Mouse (Mus musculus) CH12.LX (cell line): Measurements from ENCODE around the gene Ugt1a10. TPM values are rescaled to one million over a fixed set of nuclear protein-coding genes. Genes with fewer than 3 reads are reported as not detected.
"Not testable (repeated sequence)": the region's sequence is repeated elsewhere in the genome, so short reads cannot be mapped to it uniquely, and the experiment has no call there.

Experiments used
- DNase-seq: peaks from one replicate; pipeline ENCODE4 v3.0.0-alpha.2; 2013; ENCODE audit errors: extremely low read depth
- H3K27ac ChIP-seq: 2 replicates; pipeline ENCODE4 v1.5.1; 2012; ENCODE audit warnings: low read depth, mild to moderate bottlenecking, control low read depth, moderate library complexity; ENCODE audit not compliant: insufficient read depth
- H3K27me3 ChIP-seq: replicated peaks from 2 replicates; pipeline ENCODE3; 2012; ENCODE audit warnings: inconsistent platforms
- H3K36me3 ChIP-seq, 2 experiments: replicated peaks in 1 of 2; 2 replicates each; pipeline versions ENCODE3 to v1.6.1; 2012; ENCODE audit warnings: inconsistent platforms in 1 of 2, low read length in 1 of 2, mild to moderate bottlenecking in 1 of 2, mixed read lengths in 1 of 2, moderate library complexity in 1 of 2; ENCODE audit not compliant: control insufficient read depth in 1 of 2, insufficient read depth in 1 of 2
- H3K4me1 ChIP-seq, 2 experiments: 2 replicates each; pipeline ENCODE4 v1.6.1; 2012; ENCODE audit warnings: inconsistent platforms in 1 of 2, moderate library complexity in 1 of 2; ENCODE audit not compliant: insufficient read depth in 2 of 2, control insufficient read depth in 1 of 2
- H3K4me2 ChIP-seq: 2 replicates; pipeline ENCODE4 v1.6.1; 2012; ENCODE audit warnings: low read depth, mild to moderate bottlenecking, control low read depth; ENCODE audit not compliant: poor library complexity, insufficient read depth, severe bottlenecking
- H3K4me3 ChIP-seq, 3 experiments: fragments of 150-350 bp in 1 of 3; sonication (generic) in 1 of 3; replicated peaks in 1 of 3; 2 replicates each; pipeline versions ENCODE3 to v1.5.1; 2011 to 2012; ENCODE audit warnings: low read depth in 2 of 3, low read length in 2 of 3, mild to moderate bottlenecking in 2 of 3, moderate library complexity in 2 of 3, control low read depth in 1 of 3, improper control_type of control experiment in 1 of 3, inconsistent platforms in 1 of 3, mixed read lengths in 1 of 3; ENCODE audit not compliant: poor library complexity in 1 of 3
- H3K79me2 ChIP-seq: replicated peaks from 2 replicates; pipeline ENCODE4 v1.6.1; 2012; ENCODE audit warnings: mild to moderate bottlenecking, moderate library complexity; ENCODE audit not compliant: control insufficient read depth, poor library complexity, insufficient read depth, severe bottlenecking; ENCODE audit errors: extremely low read depth
- H3K9ac ChIP-seq: 2 replicates; pipeline ENCODE4 v1.6.1; 2012; ENCODE audit warnings: low read depth, mild to moderate bottlenecking, control low read depth, moderate library complexity; ENCODE audit not compliant: insufficient read depth
- H3K9me3 ChIP-seq: replicated peaks from 2 replicates; pipeline ENCODE3; 2012; ENCODE audit warnings: low read length, inconsistent platforms, mixed read lengths
- BHLHE40 ChIP-seq: IDR thresholded peaks from 2 replicates; pipeline ENCODE4 v1.6.1; 2011; ENCODE audit warnings: mild to moderate bottlenecking, low read depth, low read length, improper control_type of control experiment
- CHD2 ChIP-seq: IDR thresholded peaks from 2 replicates; pipeline ENCODE4 v1.6.1; 2011; ENCODE audit warnings: low read length, improper control_type of control experiment
- EP300 ChIP-seq: IDR thresholded peaks from 2 replicates; pipeline ENCODE4 v1.6.1; 2011; ENCODE audit warnings: low read length, improper control_type of control experiment
- IRF4 ChIP-seq: IDR thresholded peaks from 2 replicates; pipeline ENCODE4 v1.6.1; 2014; ENCODE audit warnings: low read depth, mild to moderate bottlenecking, inconsistent platforms, low read length, improper control_type of control experiment
- JUND ChIP-seq: conservative IDR thresholded peaks from 2 replicates; pipeline ENCODE4 v1.6.1; 2011; ENCODE audit warnings: low read depth, low read length, improper control_type of control experiment
- MAFK ChIP-seq: IDR thresholded peaks from 2 replicates; pipeline ENCODE4 v1.6.1; 2011; ENCODE audit warnings: low read length, improper control_type of control experiment; ENCODE audit not compliant: insufficient replicate concordance
- MAZ ChIP-seq: IDR thresholded peaks from 2 replicates; pipeline ENCODE4 v1.6.1; 2012; ENCODE audit warnings: low read depth, mild to moderate bottlenecking, inconsistent platforms, low read length, improper control_type of control experiment, moderate library complexity
- MEF2A ChIP-seq: IDR thresholded peaks from 2 replicates; pipeline ENCODE4 v1.6.1; 2014; ENCODE audit warnings: low read depth, mild to moderate bottlenecking, inconsistent platforms, low read length, improper control_type of control experiment, borderline replicate concordance
- TBP ChIP-seq: conservative IDR thresholded peaks from 2 replicates; pipeline ENCODE4 v1.6.1; 2011; ENCODE audit warnings: low read depth, low read length, improper control_type of control experiment
- TCF12 ChIP-seq: IDR thresholded peaks from 2 replicates; pipeline ENCODE4 v1.6.1; 2014; ENCODE audit warnings: low read depth, mild to moderate bottlenecking, inconsistent platforms, low read length, improper control_type of control experiment
- UBTF ChIP-seq: IDR thresholded peaks from 2 replicates; pipeline ENCODE4 v1.6.1; 2012; ENCODE audit warnings: low read depth, mild to moderate bottlenecking, inconsistent platforms, low read length, improper control_type of control experiment, moderate library complexity
- USF2 ChIP-seq: conservative IDR thresholded peaks from 2 replicates; pipeline ENCODE4 v1.6.1; 2011; ENCODE audit warnings: low read depth, low read length, improper control_type of control experiment
- dilution Hi-C: fragments of 300-500 bp; cut with MboI; formaldehyde crosslinking; loops from 2 replicates; pipeline ENCODE4 v1.14.3; 2020; ENCODE audit warnings: low sequenced_read_pairs; ENCODE audit not compliant: extremely low pct_unique_long_range_greater_than_20kb, extremely low pct_ligation_motif_present
- in situ Hi-C: fragments of 300-500 bp; cut with MboI; formaldehyde crosslinking; loops from 3 replicates; pipeline ENCODE4 v1.14.3; 2019; ENCODE audit warnings: low sequenced_read_pairs, low pct_ligation_motif_present, low pct_unique_long_range_greater_than_20kb, mixed read lengths
- polyA plus RNA-seq: library from polyadenylated mRNA; unstranded; fragments of >175 nt; gene quantifications from 2 replicates; pipeline ENCODE4 v1.2.1, GENCODE M21; 2012; ENCODE audit warnings: low read depth; ENCODE audit not compliant: insufficient read length
- total RNA-seq, 2 experiments: library from RNA; depleted of rRNA; stranded (reverse); fragments of 300-350 nt in 1 of 2; fragments of >200 nt in 1 of 2; gene quantifications; 2 replicates each; pipeline ENCODE4 v1.2.3; 2012 to 2014

The Ugt1a10 gene
- total and polyA plus RNA-seq, 3 experiments = not detected

GRCm38 (mm10) chr1:88103697-88104468 lies 48.7 kb downstream of the Ugt1a10 start:
- DNase-seq, H3K36me3 ChIP-seq, H3K9ac ChIP-seq, H3K27me3 ChIP-seq, H3K9me3 ChIP-seq, dilution Hi-C loops, H3K4me2 ChIP-seq, H3K79me2 ChIP-seq, H3K4me3 ChIP-seq, in situ Hi-C loops, H3K27ac ChIP-seq: not testable (repeated sequence)
- H3K4me1 ChIP-seq = peaks cover 0 to 26% of the 10 kb centered on the region in 2 experiments; a peak in 2 of 4 replicates

- no peak overlapping the region for H3K9ac ChIP-seq
- no peak overlapping the region for H3K27ac ChIP-seq
- dilution Hi-C loops = no loop called here
- H3K36me3 ChIP-seq = peaks cover 0 to 2% of the 10 kb centered on the region in 2 experiments
- H3K4me2 ChIP-seq = no peak overlapping the region
- H3K27me3 ChIP-seq = no peaks in the 10 kb centered on the region
- TF ChIP-seq MEF2A = no peak
- TF ChIP-seq MAFK = no peak
- TF ChIP-seq BHLHE40 = no peak
- no peak for TF ChIP-seq TBP
- TF ChIP-seq CHD2 = no peak
- TF ChIP-seq MAZ = no peak
- TF ChIP-seq UBTF = no peak
- no peak for TF ChIP-seq TCF12
- TF ChIP-seq EP300 = no peak
- no peak for TF ChIP-seq IRF4
- in situ Hi-C loops = no loop called here
- H3K4me1 ChIP-seq = peaks cover 0 to 30% of the 10 kb centered on the region in 2 experiments; a peak in 2 of 4 replicates
- no peaks in the 10 kb centered on the region for H3K9me3 ChIP-seq
- H3K4me3 ChIP-seq = no peak overlapping the region
- no peak for DNase-seq
- no peaks in the 10 kb centered on the region for H3K79me2 ChIP-seq
These were observed 49.7 kb downstream of the Ugt1a10 start for GRCm38 (mm10) chr1:88104667-88105430.

GRCm38 (mm10) chr1:88105656-88106055 lies 50.5 kb downstream of the Ugt1a10 start:
- Histone ChIP-seq H3K27me3 (no peaks in the 10 kb centered on the region), H3K79me2 (no peaks in the 10 kb centered on the region), H3K4me2 (no peak overlapping the region), H3K4me1 (peaks cover 0 to 31% of the 10 kb centered on the region in 2 experiments; a peak in 2 of 4 replicates), H3K36me3 (peaks cover 0 to 2% of the 10 kb centered on the region in 2 experiments), H3K9ac (no peak overlapping the region), H3K4me3 (no peak overlapping the region), H3K27ac (no peak overlapping the region), H3K9me3 (no peaks in the 10 kb centered on the region)
- in situ Hi-C loops = no loop called here
- no peak for DNase-seq
- dilution Hi-C loops = no loop called here
- TF ChIP-seq USF2 = no peak
- no peak for TF ChIP-seq JUND
- no peak for TF ChIP-seq MAZ
- no peak for TF ChIP-seq TCF12

GRCm38 (mm10) chr1:88109027-88109557 lies 53.9 kb downstream of the Ugt1a10 start:
- in situ Hi-C loops, H3K4me3 ChIP-seq, dilution Hi-C loops: not testable (repeated sequence)

More at GRCm38 (mm10) chr1:88109027-88109557, 53.9 kb downstream of the Ugt1a10 start:
- not testable (repeated sequence) for H3K4me2 ChIP-seq, H3K36me3 ChIP-seq, H3K9me3 ChIP-seq, H3K27me3 ChIP-seq, H3K79me2 ChIP-seq, DNase-seq, H3K27ac ChIP-seq, H3K9ac ChIP-seq
- H3K4me1 ChIP-seq = peaks cover 0 to 19% of the 10 kb centered on the region in 2 experiments; a peak in 2 of 4 replicates
